Mouse (Mus musculus) gastrocnemius, postnatal 36 days (tissue): Measurements from ENCODE around the gene Cdyl. TPM values are rescaled to one million over a fixed set of nuclear protein-coding genes. Genes with fewer than 3 reads are reported as not detected.

ENCODE experiments used
- DNase-seq, 2 experiments: peaks; one replicate each; pipeline ENCODE4 v3.0.0; 2022
- intact Hi-C: fragments of 180-260 bp; cut with DNase I; formaldehyde crosslinking; loops from one replicate; pipeline ENCODE4 v1.15.1; 2025
- total RNA-seq, 2 experiments: library from RNA; stranded (reverse); gene quantifications; 2 replicates each; pipeline ENCODE4 v1.2.3; 2021

The Cdyl gene
- total RNA-seq, 2 experiments from 2014 or later = 4.2 to 5.9 TPM

GRCm38 (mm10) chr13:35886121-35886725 is 226.6 kb downstream of the Cdyl start:
- intact Hi-C loops = no loop called here
- DNase-seq = peak; percentile 58 to 61

DNA sequence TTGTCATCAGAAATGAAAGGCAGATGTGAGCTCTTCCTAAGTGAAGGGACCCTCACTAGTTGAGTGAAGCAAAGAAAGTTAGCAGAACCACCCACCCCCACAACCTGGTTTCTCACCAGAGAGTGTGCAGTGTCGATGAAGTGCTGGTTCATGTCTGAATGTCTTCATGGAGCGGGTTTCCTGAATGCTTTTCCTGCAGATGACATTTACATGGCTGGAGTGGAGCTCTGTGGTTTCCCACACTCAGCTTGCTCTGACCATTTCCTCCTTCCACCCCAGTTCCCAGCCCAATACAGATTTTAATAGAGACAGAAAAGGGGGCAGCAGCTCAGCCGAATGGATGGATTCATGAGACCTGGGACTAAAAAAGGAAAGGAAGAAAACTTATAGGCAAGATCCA is 233.2 kb downstream of the Cdyl start:
- intact Hi-C loops = no loop called here
- DNase-seq = no peak

GRCm38 (mm10) chr13:35905378-35905777 is 245.7 kb downstream of the Cdyl start:
- intact Hi-C loops = no loop called here
- DNase-seq = no peak

DNA sequence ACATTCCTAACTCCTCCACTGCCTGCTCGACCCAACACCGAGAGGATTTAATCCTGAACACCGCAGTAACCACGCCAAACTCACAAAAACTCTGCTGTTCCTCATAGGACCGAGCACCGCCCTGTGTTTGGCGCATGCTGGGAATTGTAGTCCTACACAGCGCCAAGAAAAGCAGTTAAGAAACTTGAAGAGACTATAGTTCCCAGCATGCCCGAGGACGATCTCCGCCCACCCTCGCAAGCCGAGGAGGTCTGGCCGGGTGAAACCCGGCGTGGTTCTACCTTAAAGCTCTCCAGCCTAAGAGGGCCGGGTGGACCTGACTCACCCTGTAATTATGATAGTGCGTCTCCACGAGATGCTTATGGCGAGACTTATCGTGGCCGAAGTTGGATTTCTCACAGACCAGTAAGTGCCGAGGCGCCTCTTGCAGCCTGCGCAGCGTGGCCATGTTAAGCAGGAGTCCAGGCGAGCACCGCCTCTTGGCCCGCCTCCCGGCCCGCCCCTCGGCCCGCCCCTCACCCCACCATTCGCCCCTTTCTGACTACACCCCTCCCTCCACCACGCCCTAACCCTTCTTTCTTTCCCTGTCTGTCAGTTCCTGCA is 246.3 kb downstream of the Cdyl start, which contains the start of gene Rpp40:
Rpp40 (minus strand) TSS at position 481 of the 603 bp plus-strand sequence.
- DNase-seq = peak; percentile 83 to 88
- intact Hi-C loops = no loop called here

GRCm38 (mm10) chr13:35911476-35911875 is 251.8 kb downstream of the Cdyl start:
- DNase-seq = no peak
- intact Hi-C loops = no loop called here

Other genes starting within 250 kb of the Cdyl start
- 10 to 100 TPM in 1 of 2 experiments, 1 to 10 TPM in 1; 8.7 to 15.1 TPM for gene Rpp40, start 246.5 kb downstream of the Cdyl start, total RNA-seq